Mouse (Mus musculus) megakaryocyte, embryonic 14.5 days (primary cell): ENCODE results near the gene Dusp10. TPM values are rescaled to one million over a fixed set of nuclear protein-coding genes. Genes with fewer than 3 reads are reported as not detected.

Source experiments
- H3K27me3 ChIP-seq: replicated peaks from 2 replicates; pipeline ENCODE3; 2012; ENCODE audit warnings: inconsistent platforms
- H3K36me3 ChIP-seq: replicated peaks from 2 replicates; pipeline ENCODE3; 2012; ENCODE audit warnings: low read length, inconsistent platforms, mixed read lengths
- H3K4me1 ChIP-seq: 2 replicates; pipeline ENCODE4 v1.6.1; 2012; ENCODE audit warnings: inconsistent platforms
- H3K4me3 ChIP-seq: replicated peaks from 2 replicates; pipeline ENCODE3; 2012; ENCODE audit warnings: moderate library complexity, mild to moderate bottlenecking, inconsistent platforms
- H3K9me3 ChIP-seq: 2 replicates; pipeline ENCODE4 v1.6.1; 2012; ENCODE audit warnings: inconsistent platforms
- FLI1 ChIP-seq: IDR thresholded peaks from 2 replicates; pipeline ENCODE4 v1.6.1; 2012; ENCODE audit warnings: low read length, inconsistent platforms, mixed read lengths
- GATA1 ChIP-seq: IDR thresholded peaks from 3 replicates; pipeline ENCODE4 v1.6.1; 2012; ENCODE audit warnings: mixed read lengths, low read length, inconsistent platforms, borderline replicate concordance
- polyA plus RNA-seq: library from polyadenylated mRNA; stranded (reverse); fragments of >175 nt; gene quantifications from 2 replicates; pipeline ENCODE4 v1.2.3, GENCODE M21; 2012; ENCODE audit warnings: low replicate concordance; ENCODE audit not compliant: insufficient read depth

Dusp10 gene
- polyA plus RNA-seq, 1 experiment = 14.8 TPM

GRCm38 (mm10) chr1:184065589-184066361, 52.7 kb downstream of the Dusp10 start:
- Histone ChIP-seq H3K9me3 (no peaks in the 10 kb centered on the region), H3K36me3 (peaks cover 88% of the 10 kb centered on the region), H3K27me3 (no peaks in the 10 kb centered on the region), H3K4me1 (peaks cover 97% of the 10 kb centered on the region), H3K4me3 (peak overlapping the region; percentile 59)
- no peak for TF ChIP-seq GATA1
- no peak for TF ChIP-seq FLI1

GRCm38 (mm10) chr1:184066460-184067287, 53.6 kb downstream of the Dusp10 start:
- peaks cover 97% of the 10 kb centered on the region for H3K4me1 ChIP-seq
- H3K4me3 ChIP-seq = peak overlapping the region; percentile 79
- H3K9me3 ChIP-seq = no peaks in the 10 kb centered on the region
- no peaks in the 10 kb centered on the region for H3K27me3 ChIP-seq
- TF ChIP-seq FLI1 (no peak), GATA1 (no peak)
- H3K36me3 ChIP-seq = peaks cover 91% of the 10 kb centered on the region

- peaks cover 95% of the 10 kb centered on the region for H3K4me1 ChIP-seq
- H3K9me3 ChIP-seq = no peaks in the 10 kb centered on the region
- no peak for TF ChIP-seq GATA1
- TF ChIP-seq FLI1 = no peak
- no peaks in the 10 kb centered on the region for H3K27me3 ChIP-seq
- H3K4me3 ChIP-seq = peak overlapping the region; percentile 42
- H3K36me3 ChIP-seq = peaks cover 85% of the 10 kb centered on the region
These were observed 54.8 kb downstream of the Dusp10 start for GRCm38 (mm10) chr1:184067704-184068558.

GRCm38 (mm10) chr1:184068971-184069370, 55.9 kb downstream of the Dusp10 start:
- H3K9me3 ChIP-seq = no peaks in the 10 kb centered on the region
- peaks cover 88% of the 10 kb centered on the region for H3K36me3 ChIP-seq
- no peaks in the 10 kb centered on the region for H3K27me3 ChIP-seq
- no peak for TF ChIP-seq GATA1
- no peak for TF ChIP-seq FLI1
- peak overlapping the region; percentile 83 for H3K4me3 ChIP-seq
- peaks cover 95% of the 10 kb centered on the region for H3K4me1 ChIP-seq

- peaks cover 55% of the 10 kb centered on the region for H3K36me3 ChIP-seq
- TF ChIP-seq FLI1 = no peak
- no peak for TF ChIP-seq GATA1
- no peaks in the 10 kb centered on the region for H3K9me3 ChIP-seq
- no peaks in the 10 kb centered on the region for H3K27me3 ChIP-seq
- H3K4me3 ChIP-seq = no peak overlapping the region
- peaks cover 84% of the 10 kb centered on the region for H3K4me1 ChIP-seq
These were observed 63.0 kb downstream of the Dusp10 start for GRCm38 (mm10) chr1:184076065-184076464.

- H3K4me3 ChIP-seq = no peak overlapping the region
- H3K9me3 ChIP-seq = no peaks in the 10 kb centered on the region
- TF ChIP-seq GATA1 = no peak
- no peak for TF ChIP-seq FLI1
- H3K36me3 ChIP-seq = peaks cover 48% of the 10 kb centered on the region
- no peaks in the 10 kb centered on the region for H3K27me3 ChIP-seq
- peaks cover 79% of the 10 kb centered on the region for H3K4me1 ChIP-seq
These were observed 63.7 kb downstream of the Dusp10 start for GRCm38 (mm10) chr1:184076756-184077155.

- no peaks in the 10 kb centered on the region for H3K27me3 ChIP-seq
- peaks cover 77% of the 10 kb centered on the region for H3K4me1 ChIP-seq
- H3K36me3 ChIP-seq = peaks cover 28% of the 10 kb centered on the region
- H3K4me3 ChIP-seq = no peak overlapping the region
- TF ChIP-seq FLI1 = no peak
- TF ChIP-seq GATA1 = no peak
- H3K9me3 ChIP-seq = no peaks in the 10 kb centered on the region
These were observed 66.2 kb downstream of the Dusp10 start for GRCm38 (mm10) chr1:184079304-184079703.

- Histone ChIP-seq H3K27me3 (no peaks in the 10 kb centered on the region), H3K36me3 (no peaks in the 10 kb centered on the region), H3K4me3 (no peak overlapping the region), H3K4me1 (peaks cover 55% of the 10 kb centered on the region), H3K9me3 (peaks cover 5% of the 10 kb centered on the region; the same call in 1 of the 2 replicates)
- TF ChIP-seq GATA1 (no peak), FLI1 (no peak)
These were observed 69.6 kb downstream of the Dusp10 start for GRCm38 (mm10) chr1:184082661-184083060.

- TF ChIP-seq GATA1 (no peak), FLI1 (no peak)
- peaks cover 10% of the 10 kb centered on the region; the same call in 1 of the 2 replicates for H3K9me3 ChIP-seq
- H3K4me3 ChIP-seq = no peak overlapping the region
- no peaks in the 10 kb centered on the region for H3K36me3 ChIP-seq
- H3K4me1 ChIP-seq = peaks cover 52% of the 10 kb centered on the region
- H3K27me3 ChIP-seq = no peaks in the 10 kb centered on the region
These were observed 70.1 kb downstream of the Dusp10 start for GRCm38 (mm10) chr1:184083166-184083565.
